Mouse (Mus musculus) inflammation-experienced regulatory T-cells, adult 6 months (primary cell): ENCODE results near the gene Hcn1. TPM values are rescaled to one million over a fixed set of nuclear protein-coding genes. Genes with fewer than 3 reads are reported as not detected.

Source experiments
- ATAC-seq: one replicate; pipeline ENCODE4 v1.8.0; 2017
- polyA plus RNA-seq, 3 experiments: library from polyadenylated mRNA; unstranded; fragments of 100-300 nt; shearing (Covaris generic); gene quantifications; one replicate each; pipeline ENCODE4 v1.2.1; 2017

Hcn1 gene
- polyA plus RNA-seq, 3 experiments from 2014 or later = 0.08 to 0.16 TPM; not detected in 1

GRCm38 (mm10) chr13:118028662-118029061, 426.5 kb downstream of the Hcn1 start:
- ATAC-seq = no peak

GRCm38 (mm10) chr13:118029579-118029978, 427.5 kb downstream of the Hcn1 start:
- ATAC-seq = no peak

- ATAC-seq = no peak
Measured at GRCm38 (mm10) chr13:118035598-118035997, 433.5 kb downstream of the Hcn1 start.
